Mouse (Mus musculus): ENCODE data around the gene Rps15.

DNA sequence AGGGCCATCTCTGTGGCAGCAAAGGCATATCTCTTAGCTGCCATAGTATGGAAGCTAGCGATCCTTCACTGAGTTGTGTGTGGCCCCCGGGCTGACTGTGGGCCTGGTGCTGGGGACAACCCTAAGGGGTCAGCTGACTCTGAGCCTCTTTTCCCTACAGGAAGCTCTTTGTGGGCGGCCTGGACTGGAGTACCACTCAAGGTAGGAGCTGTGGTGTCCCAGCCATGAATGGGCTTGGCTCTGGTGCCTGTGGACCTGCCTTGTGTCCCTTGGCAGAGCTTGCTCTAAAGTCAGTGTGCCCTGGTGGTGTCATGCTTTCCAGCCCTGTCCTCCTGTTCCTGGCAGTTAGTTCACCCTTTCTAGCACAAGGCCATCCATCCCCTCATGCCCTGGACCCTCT is 18.4 kb upstream of the Rps15 start:
- TF ChIP-seq CTCF (IDR thresholded peaks at IDR 0.05) = no peak
- no peak for TF ChIP-seq POLR2A (IDR thresholded peaks at IDR 0.05; ENCODE audit: insufficient read depth, low read depth, low read length)
- no peak for TF ChIP-seq EP300 (IDR thresholded peaks at IDR 0.05; ENCODE audit: insufficient read depth, low read depth, low read length)
